ENCODE assay signal across 27 mouse cellular contexts in genomic region chr10:5561706-5562105, GRCm38 (mm10).
"Had no signal": no experiment of that assay in that cellular context is flagged by ENCODE, and none has a peak within 500 bp of the region (broad histone marks: within the 10 kb centered on the region; RNA-seq: fewer than 3 reads in every experiment).

No protein-coding gene starts in this region.

- H3K4me3 ChIP-seq: embryonic facial prominence, embryonic 10.5 days; embryonic facial prominence, embryonic 12.5 days; embryonic facial prominence, embryonic 13.5 days; embryonic facial prominence, embryonic 15.5 days; erythroblast, embryonic 14.5 days; forebrain, embryonic 10.5 days; forebrain, embryonic 12.5 days; forebrain, embryonic 13.5 days; forebrain, embryonic 15.5 days; gastrocnemius, adult 2 months; heart, adult 2 months had no signal

- H3K4me1 ChIP-seq: embryonic facial prominence, embryonic 10.5 days; embryonic facial prominence, embryonic 12.5 days; embryonic facial prominence, embryonic 13.5 days; embryonic facial prominence, embryonic 15.5 days; forebrain, embryonic 10.5 days; forebrain, embryonic 12.5 days; forebrain, embryonic 13.5 days; forebrain, embryonic 15.5 days had no signal

- H3K27me3 ChIP-seq: embryonic facial prominence, embryonic 12.5 days; embryonic facial prominence, embryonic 13.5 days; embryonic facial prominence, embryonic 15.5 days; forebrain, embryonic 13.5 days; forebrain, embryonic 15.5 days had no signal

- H3K4me2 ChIP-seq: embryonic facial prominence, embryonic 12.5 days; embryonic facial prominence, embryonic 13.5 days; embryonic facial prominence, embryonic 15.5 days; forebrain, embryonic 12.5 days; forebrain, embryonic 13.5 days; forebrain, embryonic 15.5 days had no signal

- ATAC-seq: forebrain, embryonic 13.5 days; forebrain, embryonic 14.5 days; forebrain, embryonic 15.5 days; forebrain, embryonic 16.5 days; forebrain, postnatal 0 days had no signal

- H3K9ac ChIP-seq: embryonic facial prominence, embryonic 12.5 days; embryonic facial prominence, embryonic 13.5 days; embryonic facial prominence, embryonic 15.5 days; forebrain, embryonic 12.5 days; forebrain, embryonic 13.5 days; forebrain, embryonic 15.5 days; forebrain, postnatal 0 days had no signal

- H3K36me3 ChIP-seq: embryonic facial prominence, embryonic 10.5 days; embryonic facial prominence, embryonic 12.5 days; embryonic facial prominence, embryonic 13.5 days; embryonic facial prominence, embryonic 15.5 days; forebrain, embryonic 10.5 days; forebrain, embryonic 12.5 days; forebrain, embryonic 15.5 days had no signal

- DNase-seq: cerebellum, adult 8-10 months; cerebellum, adult 9-10 months; cerebellum, adult 9-11 months; cerebellum, postnatal 10 days; cerebellum, postnatal 14 days; cerebellum, postnatal 25 days; cerebellum, postnatal 36 days; embryo, embryonic 11 days; forebrain, postnatal 0 days; gastrocnemius, adult 2 months; gastrocnemius, postnatal 10 days; gastrocnemius, postnatal 14 days; gastrocnemius, postnatal 25 days; gastrocnemius, postnatal 36 days; heart, adult 18-20 months; heart, adult 2 months had no signal

- H3K9me3 ChIP-seq: embryonic facial prominence, embryonic 10.5 days; embryonic facial prominence, embryonic 12.5 days; embryonic facial prominence, embryonic 13.5 days; embryonic facial prominence, embryonic 15.5 days; forebrain, embryonic 10.5 days; forebrain, embryonic 12.5 days; forebrain, embryonic 13.5 days; forebrain, embryonic 15.5 days had no signal

- H3K27ac ChIP-seq: embryonic facial prominence, embryonic 10.5 days; embryonic facial prominence, embryonic 12.5 days; embryonic facial prominence, embryonic 13.5 days; embryonic facial prominence, embryonic 15.5 days; forebrain, embryonic 10.5 days; forebrain, embryonic 12.5 days; forebrain, embryonic 13.5 days; forebrain, embryonic 15.5 days; gastrocnemius, adult 2 months; heart, adult 2 months had no signal
